Mouse (Mus musculus): ENCODE measurements around the gene Cacna2d1.

Gene Cacna2d1

DNA sequence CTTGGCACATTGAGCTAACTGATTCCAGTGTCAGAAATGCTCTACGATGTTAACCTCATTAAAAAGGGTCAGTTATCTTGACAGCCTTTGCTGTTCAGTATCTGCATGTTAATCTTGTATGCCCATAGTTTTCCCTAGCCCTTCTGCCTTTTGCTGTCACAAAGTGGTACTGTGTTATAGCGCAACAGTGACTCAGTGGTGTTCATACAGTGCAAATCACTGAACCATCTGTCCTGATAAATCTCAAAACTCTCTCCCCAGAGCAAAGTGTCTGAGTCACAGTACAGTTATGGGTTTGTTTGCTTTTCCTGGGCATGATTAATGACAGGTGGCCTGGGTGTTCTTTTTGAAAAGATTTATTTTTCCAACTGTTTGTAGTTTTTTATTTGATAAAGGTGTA lies 122.3 kb downstream of the Cacna2d1 start:
- no peak for DNase-seq (ENCODE audit: low spot score in 2 of 2)

GRCm38 (mm10) chr5:16062773-16063172 lies 128.3 kb downstream of the Cacna2d1 start:
- DNase-seq (ENCODE audit: low spot score in 2 of 2) = no peak

- no peak for DNase-seq (ENCODE audit: low spot score in 2 of 2)
Measured at GRCm38 (mm10) chr5:16063273-16063672, 128.8 kb downstream of the Cacna2d1 start.

- no peak for DNase-seq (ENCODE audit: low spot score in 2 of 2)
Measured at GRCm38 (mm10) chr5:16063949-16064348, 129.5 kb downstream of the Cacna2d1 start.

DNA sequence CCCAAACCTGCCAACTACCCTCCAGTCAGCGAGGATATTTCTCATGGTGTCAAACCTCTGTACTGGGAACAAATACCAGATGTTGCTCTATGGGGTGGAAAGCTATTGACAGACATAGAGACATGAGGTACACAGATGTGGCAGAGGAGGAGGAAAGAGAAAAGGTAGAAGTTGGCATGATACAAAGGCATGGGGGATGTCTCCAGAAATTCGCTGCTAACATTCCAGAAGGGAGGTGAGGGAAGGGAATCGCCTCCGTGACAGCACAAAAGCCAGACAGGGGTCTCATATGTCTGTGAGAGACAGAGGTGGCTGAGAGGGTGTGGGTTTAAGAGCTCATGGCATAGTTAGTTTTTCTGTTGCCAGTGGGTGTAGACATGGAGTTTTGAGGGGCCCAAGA lies 131.3 kb downstream of the Cacna2d1 start:
- no peak for DNase-seq (ENCODE audit: low spot score in 2 of 2)

DNA sequence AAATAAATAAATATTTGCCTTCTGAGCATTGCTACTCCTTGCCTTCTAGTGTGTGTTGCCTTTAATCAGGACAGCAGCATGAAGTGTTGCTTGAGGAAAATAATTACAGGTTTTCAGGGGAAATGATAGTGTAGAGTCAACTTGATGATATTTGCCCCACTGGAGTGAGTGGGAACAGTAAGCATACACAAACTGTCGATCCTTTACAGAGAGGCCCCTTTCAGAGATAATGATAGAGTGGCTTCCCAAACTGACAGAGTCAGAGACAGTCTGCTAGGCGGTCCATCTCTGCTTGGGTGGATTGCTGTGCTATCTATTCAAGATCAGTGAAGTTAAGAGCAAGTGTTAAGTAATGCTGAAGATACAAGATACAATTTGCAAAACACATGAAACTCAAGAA lies 147.8 kb downstream of the Cacna2d1 start:
- DNase-seq (ENCODE audit: low spot score in 2 of 2) = no peak

DNA sequence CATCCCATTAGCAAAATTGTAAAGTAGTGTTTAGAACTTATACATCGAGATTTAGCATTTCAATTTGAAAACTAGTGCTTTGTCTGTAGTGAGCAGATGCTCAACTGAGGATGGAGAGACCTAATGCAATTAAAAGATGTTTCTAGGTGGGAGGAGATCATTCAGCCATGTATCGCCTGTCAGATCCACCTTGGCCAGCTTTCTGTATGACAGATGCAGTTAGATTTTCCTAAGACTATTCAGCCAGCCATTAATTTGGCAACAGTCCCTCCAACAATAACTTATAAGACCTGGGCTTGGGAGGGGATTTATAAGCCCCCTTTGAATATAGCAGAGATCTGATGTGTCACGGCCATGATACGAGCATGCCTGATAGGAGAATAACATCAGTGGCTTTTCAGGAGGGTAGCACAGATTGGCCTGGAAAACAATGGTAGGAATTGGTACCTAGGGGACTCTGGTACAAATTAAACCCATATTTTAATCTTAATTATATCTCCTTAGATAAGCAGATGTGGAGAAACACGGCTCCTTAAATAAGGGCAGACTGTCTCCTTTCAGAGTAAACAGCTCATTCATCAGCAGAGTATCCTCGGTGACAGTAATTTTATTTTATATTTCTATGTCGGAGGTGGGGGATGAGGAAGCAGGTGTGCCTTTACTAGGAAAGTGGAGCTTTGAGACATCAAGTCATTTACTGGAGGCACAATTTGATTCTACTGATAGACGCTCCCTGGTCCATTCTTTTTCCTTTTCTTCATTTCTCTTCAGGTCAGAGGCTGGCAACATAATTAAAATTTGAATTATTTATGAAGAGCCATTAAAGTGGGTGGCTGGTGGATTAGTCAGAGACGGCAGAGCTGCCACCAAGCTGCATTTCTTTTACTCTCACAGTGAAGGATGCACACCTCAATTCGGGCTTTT lies 152.8 kb downstream of the Cacna2d1 start:
- no peak for DNase-seq (ENCODE audit: low spot score in 2 of 2)

GRCm38 (mm10) chr5:16087995-16088394 lies 153.5 kb downstream of the Cacna2d1 start:
- no peak for DNase-seq (ENCODE audit: low spot score in 2 of 2)

- no peak for DNase-seq (ENCODE audit: low spot score in 2 of 2)
Measured at GRCm38 (mm10) chr5:16092540-16092939, 158.0 kb downstream of the Cacna2d1 start.

- no peak for DNase-seq (ENCODE audit: low spot score in 2 of 2)
Measured at GRCm38 (mm10) chr5:16093071-16093693, 158.7 kb downstream of the Cacna2d1 start.

- DNase-seq (ENCODE audit: low spot score in 2 of 2) = no peak
Measured at GRCm38 (mm10) chr5:16095345-16095744, 160.9 kb downstream of the Cacna2d1 start.

- DNase-seq (ENCODE audit: low spot score in 2 of 2) = no peak
Measured at GRCm38 (mm10) chr5:16098766-16099165, 164.3 kb downstream of the Cacna2d1 start.

DNA sequence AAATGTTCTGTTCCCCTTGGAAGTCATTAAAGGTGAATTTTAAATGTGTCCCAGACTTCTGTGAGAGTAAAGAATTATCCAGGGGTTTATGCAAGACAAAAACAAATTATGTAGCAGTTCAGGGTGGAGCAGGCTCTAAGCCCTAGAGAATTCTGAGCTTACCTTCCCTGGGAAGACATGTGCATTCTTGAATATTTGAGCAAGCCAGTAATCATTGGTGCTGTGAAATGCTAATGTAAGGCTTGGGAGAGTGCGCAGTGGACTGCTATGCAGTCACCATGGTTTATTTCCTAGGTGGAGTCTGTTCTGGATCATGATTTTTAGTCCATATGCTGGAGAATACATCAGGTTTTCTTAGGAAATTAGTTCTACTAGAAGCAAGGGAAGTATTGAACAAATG lies 167.3 kb downstream of the Cacna2d1 start:
- DNase-seq (ENCODE audit: low spot score in 2 of 2) = no peak

DNA sequence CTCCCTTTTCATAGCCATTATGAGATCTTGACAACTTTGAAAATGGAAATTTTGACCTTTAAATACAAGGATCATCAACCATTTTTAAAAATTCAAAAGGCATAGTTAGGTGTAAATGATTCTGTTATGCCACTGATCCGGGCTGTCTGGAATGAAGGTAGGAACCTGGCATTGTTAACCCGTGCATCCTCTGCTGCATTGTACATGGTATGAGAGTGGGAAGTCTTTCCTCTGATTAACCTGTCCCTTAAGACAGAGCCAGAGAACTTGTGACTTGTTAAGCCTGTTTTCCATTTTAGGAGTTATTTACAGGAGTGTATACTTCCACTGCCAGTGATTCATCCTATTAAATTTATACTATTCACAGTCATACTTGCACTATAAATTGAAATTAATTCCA lies 171.2 kb downstream of the Cacna2d1 start:
- DNase-seq (ENCODE audit: low spot score in 2 of 2) = no peak

- no peak for DNase-seq (ENCODE audit: low spot score in 2 of 2)
Measured at GRCm38 (mm10) chr5:16110643-16111042, 176.2 kb downstream of the Cacna2d1 start.

- DNase-seq (ENCODE audit: low spot score in 2 of 2) = no peak
Measured at GRCm38 (mm10) chr5:16113879-16114278, 179.4 kb downstream of the Cacna2d1 start.

DNA sequence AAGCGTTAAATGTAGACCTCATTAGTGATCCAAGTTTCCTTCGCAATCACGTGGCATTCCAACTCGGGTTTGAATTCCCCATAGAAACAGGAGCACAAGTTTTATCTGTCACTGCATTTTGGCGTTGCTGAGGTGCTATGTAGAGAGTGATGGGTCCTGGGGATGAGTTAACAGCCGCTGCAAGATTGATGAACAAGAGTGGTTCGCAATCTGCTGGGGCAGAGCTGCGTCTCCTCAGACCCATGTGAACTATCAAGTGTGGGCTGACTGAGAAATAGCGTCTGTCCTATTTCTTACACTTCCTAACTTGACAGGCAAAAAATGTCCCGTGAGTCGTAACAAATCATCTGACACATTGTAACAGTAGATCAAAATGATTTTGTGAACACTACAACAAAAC lies 186.8 kb downstream of the Cacna2d1 start:
- DNase-seq (ENCODE audit: low spot score in 2 of 2) = no peak

- DNase-seq (ENCODE audit: low spot score in 2 of 2) = no peak
Measured at GRCm38 (mm10) chr5:16122110-16122509, 187.6 kb downstream of the Cacna2d1 start.

- DNase-seq (ENCODE audit: low spot score in 2 of 2) = no peak
Measured at GRCm38 (mm10) chr5:16134286-16135094, 200.0 kb downstream of the Cacna2d1 start.

DNA sequence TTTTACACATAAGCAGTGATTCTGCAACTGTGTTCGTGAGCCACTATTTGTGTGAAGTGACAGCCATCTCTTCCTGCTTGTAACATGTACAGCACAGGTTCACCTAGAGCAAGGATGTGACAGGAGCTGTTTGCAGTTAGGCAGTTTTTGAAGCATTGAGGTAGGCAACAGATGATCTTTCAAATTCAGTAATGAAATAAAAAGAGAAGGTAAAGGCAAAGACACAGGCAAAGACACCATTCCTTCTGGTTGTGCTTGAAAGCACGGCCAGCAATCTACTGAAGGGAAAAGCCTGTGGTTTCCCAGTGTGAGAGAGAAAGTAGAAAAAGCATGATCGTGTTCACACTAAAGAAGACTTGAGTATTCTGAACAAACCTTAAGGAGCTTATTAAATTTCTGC lies 201.5 kb downstream of the Cacna2d1 start:
- DNase-seq (ENCODE audit: low spot score in 2 of 2) = no peak

- no peak for DNase-seq (ENCODE audit: low spot score in 2 of 2)
Measured at GRCm38 (mm10) chr5:16136839-16137238, 202.3 kb downstream of the Cacna2d1 start.

GRCm38 (mm10) chr5:16146602-16147001 lies 212.1 kb downstream of the Cacna2d1 start:
- DNase-seq (ENCODE audit: low spot score in 2 of 2) = no peak

Data from urinary bladder, postnatal 4 days (tissue).